Mouse (Mus musculus) spleen, postnatal 14 days (tissue): ENCODE measurements at regions not wholly inside any gene's neighbourhood (a gene's known extent, or its start where the extent isn't known, plus 50 kb on each side); places are given as distances from the start of the nearest gene placed in this dataset.

Source experiments
- DNase-seq, 2 experiments: peaks; one replicate each; pipeline ENCODE4 v3.0.0; 2021 to 2022; ENCODE audit warnings: low spot score in 2 of 2

DNA sequence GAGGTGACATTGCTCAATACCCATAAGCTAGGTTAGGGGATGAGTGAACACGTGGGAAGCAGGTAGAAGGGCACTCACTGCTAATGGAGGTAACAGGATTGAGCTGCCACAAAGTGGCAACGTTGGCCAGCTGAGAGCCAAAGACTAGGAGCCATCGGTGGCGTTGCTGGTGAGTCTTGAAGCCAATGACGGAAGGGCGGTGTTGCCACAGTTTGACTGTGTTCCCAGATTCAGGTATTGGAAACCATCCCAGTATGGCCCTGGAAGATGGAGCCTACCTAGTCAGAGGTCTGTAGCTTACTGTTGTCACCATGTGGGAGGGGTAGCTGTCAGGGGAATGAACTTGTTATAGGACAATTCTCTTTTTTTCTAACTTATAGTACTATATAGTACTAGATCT lies 158.4 kb downstream of the Ly86 start:
- DNase-seq: no peak

DNA sequence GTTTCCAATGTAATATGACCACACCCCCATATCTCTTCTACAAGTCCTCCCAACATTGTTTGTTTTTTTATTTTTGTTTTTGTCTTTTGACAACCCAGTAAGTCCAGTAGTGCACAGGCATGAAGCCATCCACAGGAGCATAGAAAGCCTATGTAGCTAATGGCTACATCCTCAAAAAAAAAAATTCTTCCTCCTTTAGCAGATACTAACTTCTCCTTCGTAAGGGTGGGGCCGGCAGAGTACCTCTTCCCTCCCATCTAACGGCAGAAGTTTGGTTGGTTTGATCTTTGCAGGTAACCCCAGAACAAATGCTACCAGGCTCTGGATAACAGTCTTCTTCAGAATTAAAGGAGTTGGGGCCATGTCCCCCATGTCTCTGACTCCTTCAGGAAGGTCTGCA lies 158.9 kb downstream of the Ly86 start:
- no peak for DNase-seq

DNA sequence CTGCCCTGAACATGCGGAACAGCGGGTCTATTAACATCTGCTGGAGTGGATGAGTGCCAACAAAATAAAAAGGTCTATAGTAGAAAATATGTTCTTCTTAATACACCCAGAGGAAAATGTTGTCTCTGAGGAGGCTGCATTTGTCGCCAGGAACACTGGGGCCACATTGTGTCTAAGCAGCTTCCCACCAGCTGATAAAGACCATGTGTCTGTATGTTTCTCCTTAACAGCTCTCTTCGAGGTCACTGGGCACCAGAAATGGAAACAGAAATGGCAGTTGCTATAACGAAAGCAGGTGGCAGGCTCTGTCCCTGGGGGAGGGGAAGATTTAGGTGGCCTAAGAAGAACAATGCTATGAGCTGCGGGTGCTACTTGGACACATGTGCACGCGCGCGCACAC lies 159.4 kb downstream of the Ly86 start:
- no peak for DNase-seq

DNA sequence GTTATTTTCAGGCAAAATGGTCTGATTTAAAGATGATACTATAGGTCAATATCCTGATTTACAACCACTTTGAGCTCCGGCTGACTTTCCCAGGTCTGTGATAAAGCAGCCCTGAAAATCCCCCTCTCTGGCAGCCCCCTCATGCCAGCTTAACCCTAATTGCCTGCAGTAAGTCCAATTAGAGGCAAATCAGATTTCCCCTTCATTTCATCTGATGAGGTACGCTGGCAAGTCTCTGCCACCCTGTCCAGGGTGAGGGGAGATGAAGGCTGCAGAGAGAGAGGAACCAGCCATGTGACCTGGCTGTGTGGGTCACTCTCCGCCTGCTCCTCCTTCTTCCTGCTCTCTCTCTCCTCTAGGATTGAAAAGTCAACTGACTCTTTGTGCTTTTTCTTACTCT lies 160.6 kb downstream of the Ly86 start:
- DNase-seq: no peak

DNA sequence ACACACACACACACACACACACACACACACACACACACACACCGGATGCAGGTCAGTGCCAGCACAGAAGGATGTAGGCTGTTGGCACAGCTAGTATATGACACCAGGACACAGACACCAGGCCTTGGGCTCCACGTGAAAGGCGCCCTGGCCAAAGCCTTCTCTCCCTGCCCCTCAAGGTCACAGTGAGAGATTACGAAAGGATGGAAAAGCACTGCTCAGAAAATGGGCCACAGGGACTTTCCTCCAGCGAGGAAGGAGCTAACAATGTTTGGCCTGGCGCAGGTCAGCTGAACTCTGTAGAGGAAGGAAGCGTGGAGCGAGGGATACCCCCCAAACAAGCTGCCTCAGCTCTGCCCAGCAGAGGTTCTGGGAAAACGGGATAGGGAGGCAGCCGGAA lies 161.0 kb downstream of the Ly86 start:
- no peak for DNase-seq

DNA sequence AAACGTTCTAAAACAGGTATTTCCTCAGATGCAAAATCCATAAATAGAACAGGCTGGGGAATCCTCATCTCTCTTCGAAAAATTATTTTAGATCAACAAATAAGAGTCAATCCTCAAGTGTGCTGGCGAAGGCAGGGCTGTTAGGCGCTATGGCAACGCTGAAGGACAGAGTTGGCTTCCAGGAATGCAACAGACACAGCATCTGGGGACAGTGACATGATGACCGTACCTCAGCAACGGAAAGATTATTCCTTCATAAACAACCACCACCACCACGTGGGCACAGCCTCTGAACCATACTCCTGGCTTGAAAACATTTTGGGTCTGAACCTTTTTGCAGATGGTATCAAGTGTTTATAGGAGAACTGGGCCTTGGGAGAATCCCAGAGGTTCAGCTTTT lies 161.7 kb downstream of the Ly86 start:
- DNase-seq: no peak

DNA sequence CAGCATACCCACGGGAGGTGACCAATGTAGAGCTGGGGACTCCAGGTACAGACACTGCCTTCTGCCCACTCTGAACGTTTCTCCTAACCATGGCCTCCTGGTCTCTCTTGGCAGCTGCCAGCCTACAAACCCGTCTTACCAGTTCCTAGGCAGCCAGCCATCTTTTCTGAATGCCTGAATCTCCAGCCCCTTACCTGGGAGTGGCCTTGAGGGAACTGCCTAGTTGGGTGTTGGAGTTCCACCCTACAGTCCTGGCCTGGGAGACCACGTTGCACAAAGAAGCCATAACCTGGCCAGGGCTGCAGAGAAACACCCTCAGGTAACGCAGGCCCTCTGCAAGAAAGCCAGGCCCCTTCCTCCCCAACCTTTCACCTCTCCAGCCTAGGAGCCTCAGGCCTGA lies 162.1 kb downstream of the Ly86 start:
- DNase-seq: no peak

DNA sequence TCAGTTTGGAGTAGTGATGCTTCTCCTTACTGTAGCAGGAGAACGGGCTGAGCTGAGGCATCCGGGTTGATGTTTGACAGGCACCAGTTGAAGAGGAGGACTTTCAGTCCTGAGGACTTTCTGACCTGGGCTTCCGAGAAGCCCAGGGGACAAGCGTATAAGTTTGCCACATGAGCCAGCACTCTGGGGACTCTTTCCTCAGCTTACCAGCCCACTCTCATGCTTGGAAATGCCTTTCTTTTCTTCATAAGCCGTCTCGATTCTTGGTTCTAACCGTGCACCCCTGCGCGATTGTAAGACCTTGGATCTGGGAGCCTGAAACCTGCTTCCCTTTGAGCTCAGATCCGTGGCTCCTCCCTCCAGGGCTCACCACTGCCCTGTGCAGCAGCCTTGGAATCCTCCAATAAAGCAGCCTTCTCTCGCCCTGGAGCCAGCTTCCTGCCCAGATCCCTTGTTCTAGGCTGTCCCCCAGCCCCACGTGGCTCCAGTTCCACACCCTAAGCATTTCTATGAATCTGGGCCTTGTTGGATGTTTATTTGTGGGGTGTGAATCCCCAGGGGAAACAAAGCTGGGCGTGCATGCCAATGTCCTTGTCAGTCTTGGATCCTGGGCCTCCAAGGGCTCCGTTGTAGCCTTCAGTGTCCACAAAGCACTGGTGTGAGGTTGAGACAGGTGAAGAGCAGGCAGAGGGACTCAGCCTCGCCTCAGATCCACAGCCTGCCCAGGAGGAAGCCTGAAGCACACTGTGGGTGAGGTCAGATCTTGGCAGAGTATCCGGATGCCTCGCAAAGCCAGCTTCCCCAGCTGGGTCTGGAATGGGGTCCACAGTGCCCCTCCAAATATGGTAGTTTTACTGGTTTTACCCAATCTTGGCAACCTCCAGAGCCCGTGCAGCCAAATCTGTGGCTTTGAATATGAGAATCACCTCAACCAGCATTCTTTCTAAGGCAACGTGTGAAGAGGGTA lies 163.7 kb downstream of the Ly86 start:
- DNase-seq: no peak

DNA sequence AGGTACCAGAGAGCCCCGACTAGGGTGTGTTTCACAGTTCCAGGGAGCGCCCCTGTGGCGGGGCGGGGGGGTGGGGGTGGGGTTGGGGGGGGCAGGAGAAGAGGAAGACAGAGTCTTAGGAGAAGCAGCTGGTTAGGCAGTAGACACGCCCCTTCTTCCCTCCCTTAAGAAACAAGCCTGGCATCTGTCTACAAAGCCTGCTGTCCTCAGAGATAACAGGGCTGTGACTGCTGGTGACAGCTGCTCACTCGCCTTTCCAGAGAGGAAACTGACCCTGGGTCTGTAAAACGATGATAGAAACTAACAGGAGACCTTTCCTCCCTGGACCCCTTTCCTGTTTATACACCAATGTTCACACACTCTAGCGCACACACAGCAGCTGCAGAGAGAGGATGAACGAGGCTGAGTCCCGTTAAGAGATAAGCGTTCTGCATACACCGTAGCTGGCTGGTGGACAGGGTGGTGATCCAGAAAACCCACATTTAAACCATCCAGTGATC lies 164.4 kb downstream of the Ly86 start:
- no peak for DNase-seq

DNA sequence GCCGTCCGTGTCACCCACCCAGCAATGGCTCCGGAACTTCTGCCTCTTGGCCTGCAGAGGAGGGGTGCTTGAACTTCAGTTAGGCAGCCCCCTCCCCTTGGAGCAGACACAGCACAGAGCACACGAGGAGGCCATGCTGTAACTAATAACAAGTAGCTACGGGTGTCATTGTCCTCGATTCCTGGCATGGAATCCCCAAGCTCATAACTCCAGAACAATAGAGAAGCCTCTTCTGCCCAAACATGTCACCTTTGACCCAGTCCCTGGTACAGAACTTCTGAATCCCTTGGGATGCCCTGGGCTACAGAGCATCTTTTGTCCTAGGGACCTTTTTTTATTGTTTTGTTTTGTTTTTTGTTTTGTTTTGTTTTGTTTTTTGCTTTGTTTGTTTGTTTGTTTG lies 165.5 kb downstream of the Ly86 start:
- no peak for DNase-seq

DNA sequence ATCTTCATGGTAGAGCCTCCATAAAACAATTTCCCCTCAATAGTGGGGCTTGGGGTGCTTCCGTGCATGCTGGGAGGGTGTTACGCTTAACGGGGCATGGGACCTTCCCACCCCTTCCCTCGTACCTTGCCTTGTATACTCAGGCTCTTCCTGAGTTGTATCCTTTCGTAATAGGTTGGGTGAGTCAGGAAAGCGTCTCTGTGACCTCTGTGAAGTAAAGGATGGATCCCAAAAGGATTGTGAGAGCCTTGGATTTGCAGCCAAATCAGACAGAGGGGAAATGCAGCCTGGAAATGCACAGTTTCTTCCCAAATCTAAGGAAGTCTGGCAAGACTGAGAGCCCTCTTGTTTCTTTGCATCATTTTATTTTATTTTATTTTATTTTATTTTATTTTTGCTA lies 166.0 kb downstream of the Ly86 start:
- DNase-seq: no peak

DNA sequence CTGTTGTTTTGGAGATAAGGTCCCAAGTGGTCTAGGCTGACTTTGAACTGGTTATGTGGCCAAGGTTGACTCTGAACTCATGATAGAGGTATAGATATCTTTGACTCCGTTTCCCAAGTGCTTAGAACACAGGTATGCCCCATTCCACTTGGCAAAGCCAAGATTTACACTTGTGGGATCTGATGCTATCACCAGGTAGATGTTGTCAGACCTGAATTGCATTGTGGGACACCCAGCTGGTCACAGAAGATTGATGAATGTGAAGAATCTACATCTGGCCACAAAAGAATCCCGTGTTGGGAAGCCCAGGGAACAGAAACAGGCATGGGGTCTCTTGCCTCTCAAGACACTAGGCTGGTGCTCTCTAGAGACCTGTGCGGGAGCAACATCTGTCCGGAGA lies 166.4 kb downstream of the Ly86 start:
- DNase-seq: no peak

DNA sequence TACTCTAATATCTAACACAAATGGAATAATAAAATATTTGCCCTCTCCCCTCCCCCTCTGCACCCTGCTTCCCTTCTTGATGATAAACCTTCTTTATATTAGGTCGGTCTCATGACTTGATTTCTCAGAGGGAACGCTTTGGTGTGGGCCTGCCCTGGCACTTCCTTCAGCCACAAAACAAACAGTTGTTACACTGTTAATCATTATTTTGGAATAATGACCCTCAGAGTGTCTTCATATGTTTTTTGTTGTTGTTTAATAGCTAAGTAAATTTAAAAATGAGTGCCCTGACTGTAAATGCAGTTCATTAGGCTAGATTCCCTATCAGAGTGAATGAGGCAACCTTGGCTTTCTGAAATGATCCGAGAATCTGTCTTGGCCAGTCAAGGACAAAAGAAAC lies 167.8 kb downstream of the Ly86 start:
- no peak for DNase-seq

DNA sequence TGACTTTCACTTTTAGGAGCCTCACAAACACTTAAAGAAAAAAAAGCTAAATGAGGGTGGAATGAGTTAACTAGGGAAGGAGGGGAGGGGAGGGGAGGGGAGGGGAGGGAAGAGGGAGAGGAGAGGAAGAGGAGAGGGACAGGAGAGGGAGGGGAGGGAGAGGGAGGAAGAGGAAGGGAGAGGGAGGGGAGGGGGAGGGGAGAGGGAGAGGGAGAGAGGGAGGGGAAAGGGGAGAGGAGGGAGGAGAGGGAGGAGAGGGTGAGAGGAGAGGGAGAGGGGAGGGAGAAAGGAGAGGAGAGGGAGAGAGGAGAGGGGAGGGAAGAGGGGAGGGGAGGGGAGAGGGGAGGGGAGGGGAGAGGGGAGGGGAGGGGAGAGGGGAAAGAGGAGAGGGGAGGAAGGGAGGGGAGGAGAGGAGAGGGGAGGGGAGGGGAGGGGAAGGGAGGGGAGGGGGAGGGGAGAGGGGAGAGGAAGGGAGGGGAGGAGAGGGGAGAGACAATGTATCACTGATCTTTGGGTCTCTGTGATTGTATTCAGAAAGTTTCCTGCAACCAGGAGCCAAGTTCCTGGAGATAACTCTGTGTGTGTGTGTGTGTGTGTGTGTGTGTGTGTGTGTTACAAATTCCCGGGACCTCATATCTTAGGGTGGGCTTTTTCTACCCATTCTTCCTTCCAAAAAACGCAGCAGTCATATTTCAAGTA lies 168.3 kb downstream of the Ly86 start:
- DNase-seq: no peak

DNA sequence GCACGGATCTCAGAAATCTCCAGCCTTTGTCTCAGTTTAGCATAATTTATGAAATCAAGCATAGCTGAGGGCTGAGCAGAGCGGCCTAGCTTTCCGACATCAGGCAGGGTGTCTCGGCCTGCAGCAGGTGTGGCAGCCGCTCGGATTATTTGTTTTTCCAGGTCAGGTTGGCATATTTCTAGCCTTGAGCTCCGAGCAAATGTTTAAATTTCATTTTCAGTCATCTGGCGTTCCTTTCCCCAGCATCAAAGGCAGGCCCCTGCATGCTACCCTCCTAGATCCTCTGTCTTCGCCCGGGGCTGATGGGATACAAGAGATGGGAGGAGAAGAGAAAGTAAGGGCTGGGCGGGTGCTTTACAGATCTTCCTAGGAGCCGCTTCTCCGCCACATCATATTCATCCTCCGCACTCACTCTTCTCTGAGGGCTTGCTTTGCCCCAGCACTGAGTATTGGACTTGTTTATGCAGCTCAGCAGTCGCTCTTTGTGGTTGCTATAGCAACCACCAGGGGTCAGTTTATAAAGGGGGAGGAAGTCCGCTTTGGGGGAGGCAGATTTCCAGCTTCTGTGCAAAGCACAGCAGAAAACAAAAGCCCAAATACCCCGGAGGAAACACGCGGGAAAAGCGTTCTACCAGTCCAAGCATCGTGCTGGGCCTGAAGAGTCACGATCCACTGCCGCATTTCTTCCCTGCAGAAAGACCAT lies 169.0 kb downstream of the Ly86 start:
- no peak for DNase-seq

DNA sequence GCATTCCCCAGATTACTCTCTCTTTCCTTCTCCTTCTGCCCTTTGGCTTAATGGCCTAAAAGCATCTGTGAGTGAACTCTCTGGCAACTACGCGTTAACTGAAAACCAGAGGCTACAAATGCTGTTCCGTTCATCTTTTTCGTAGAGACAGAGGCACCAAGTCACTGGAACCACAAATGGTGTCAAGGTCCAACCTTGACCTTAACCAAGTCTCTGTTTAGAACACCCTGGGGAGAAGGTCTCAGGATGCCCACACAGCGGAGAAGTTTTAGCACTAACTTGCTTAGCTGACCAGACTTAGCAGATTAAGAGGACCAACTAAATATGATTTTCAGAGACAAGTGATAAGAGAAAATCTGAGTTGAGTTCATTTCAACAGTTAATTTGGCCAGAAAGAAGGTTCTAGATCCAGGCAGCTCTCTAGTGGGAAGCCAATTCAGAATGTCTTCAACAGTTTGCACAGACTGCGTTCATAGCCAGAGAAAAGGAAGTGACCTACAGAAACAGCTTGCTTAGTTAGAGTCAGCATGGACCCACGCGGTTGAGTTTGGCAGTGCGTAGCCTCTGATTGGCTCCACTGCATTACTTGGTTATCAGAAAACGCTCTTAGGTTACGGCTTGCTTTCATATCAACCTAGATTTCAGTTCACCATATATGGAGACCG lies 169.8 kb downstream of the Ly86 start:
- DNase-seq: no peak

DNA sequence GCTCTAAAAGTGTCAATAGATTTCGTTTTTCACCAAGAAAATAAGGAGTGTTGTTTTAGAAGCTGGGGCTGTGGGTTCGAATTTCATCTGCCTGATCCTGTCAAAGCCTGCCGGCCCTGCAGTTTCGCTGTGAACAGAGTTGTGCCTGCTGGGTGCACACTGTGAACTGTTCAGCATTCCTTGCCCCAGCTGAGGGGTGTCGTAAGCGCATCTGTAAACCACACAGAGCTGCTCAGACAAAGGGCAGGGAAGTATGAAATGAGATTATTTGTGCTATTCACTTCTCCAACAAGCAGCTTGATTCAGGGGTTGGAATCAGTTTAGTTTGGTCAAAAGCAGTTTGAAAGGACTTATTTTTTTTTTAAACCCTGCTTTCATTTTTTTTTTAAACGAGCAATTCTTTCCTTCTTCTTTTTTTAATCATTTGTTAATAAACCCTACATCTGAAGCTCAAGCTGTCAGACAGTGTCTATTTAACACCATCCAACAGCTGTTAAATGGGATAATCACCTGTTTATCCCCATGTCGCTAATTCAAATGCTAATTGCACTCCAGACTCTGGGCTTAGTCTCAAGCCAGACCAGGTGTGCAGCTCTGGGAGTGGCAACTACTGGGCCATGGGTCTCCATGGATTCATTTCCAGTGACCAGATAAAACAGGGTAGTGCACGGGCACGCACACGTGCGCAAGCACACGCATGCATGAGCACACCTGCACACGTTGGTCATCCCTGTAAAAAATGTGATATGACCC lies 172.2 kb downstream of the Ly86 start:
- DNase-seq: no peak

DNA sequence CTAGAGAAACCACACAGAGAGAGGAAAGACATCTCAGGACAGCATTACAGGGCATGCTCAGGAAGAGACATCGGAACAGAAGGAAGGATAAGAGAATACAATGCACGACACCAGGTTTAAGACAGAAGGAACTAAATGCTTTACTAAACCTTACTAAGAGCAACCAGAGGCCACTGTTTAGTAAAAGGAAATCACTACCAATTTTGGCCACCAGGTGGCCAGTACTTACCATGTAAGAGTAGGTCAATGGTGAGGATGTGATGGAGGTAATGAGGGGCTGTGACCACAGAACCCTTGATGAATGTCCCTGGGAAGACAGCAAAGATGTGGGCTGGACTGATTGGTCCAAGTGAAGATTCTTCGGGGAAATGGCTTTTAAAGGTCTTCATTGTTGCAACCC lies 174.9 kb downstream of the Ly86 start:
- peak in 1 of 2 experiments; percentile 40 for DNase-seq

DNA sequence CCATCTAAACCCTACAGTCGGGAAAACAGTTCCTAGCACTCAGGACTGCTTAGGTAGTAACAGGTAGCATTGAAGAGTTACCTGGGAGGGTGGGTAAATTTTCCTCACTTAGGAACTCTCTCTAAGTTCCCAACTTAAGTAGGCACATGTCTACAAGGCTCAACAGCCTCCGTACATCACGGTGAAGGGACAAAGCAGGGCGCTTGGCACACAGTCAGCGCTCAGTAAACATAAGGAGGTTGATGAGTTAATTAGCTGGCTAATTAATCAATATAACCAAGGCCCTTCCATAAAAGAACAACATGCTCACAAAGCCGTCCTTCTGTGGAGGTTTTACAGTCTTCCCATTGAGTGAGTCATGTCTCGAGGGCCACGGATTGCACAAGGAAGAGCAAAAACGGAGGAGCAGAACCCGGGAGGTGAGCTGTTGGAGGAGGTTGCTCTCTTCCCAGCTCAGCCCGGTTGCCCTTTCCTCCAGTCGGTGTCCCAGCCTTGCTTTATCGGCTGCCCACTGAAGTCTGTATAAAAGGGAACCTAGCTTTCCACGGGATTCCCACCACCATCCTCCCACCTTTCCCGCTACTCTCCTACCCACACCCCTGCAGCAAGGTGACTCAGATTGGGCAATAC lies 180.2 kb downstream of the Ly86 start:
- DNase-seq: no peak

DNA sequence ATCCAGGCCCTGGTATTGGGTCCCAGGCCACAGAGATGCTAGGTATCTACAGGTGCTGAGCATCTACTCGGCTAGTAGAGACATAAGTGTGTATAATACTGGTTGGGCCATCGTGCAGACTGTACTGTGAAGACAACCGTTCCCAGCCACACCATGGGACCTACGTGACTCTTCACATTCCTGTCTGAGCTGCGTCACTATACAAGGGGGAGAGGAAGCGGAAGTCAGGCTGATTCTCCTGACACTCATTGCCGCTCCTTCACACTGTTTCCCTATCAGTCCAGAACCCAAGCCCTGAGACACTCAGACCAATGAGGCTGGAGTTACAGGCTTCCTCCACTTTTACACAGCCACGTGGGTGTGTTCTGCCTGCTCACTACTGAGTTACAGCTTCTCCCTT lies 181.1 kb downstream of the Ly86 start:
- no peak for DNase-seq

DNA sequence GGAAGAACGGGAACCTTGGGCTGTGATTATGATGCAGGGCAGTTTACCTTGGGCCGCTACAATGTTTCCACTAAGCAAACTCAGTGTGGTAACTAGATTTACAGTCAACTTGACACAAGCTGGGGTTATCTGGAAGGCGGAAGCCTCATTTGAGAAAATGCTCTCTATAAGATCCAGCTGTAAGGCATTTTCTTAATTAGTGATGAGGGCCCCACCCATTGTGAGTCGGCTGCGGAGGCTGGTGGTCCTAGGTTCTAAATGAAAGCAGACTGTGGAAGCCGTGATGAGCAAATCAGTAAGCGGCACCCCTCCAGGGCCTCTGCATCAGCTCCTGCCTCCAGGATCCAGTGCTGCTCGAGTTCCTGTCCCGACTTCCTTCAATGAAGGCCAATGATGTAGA lies 183.4 kb downstream of the Ly86 start:
- no peak for DNase-seq
